Mouse (Mus musculus) testis, adult 2 months (tissue): ENCODE results near the gene Itpr3. TPM values are rescaled to one million over a fixed set of nuclear protein-coding genes. Genes with fewer than 3 reads are reported as not detected.

ENCODE experiments used
- H3K27ac ChIP-seq: fragments of 200-500 bp; 2 replicates; pipeline ENCODE4 v1.5.1; 2012; ENCODE audit warnings: low read depth, low read length; ENCODE audit not compliant: control insufficient read depth, insufficient read depth
- H3K27me3 ChIP-seq: fragments of 200-500 bp; 2 replicates; pipeline ENCODE4 v1.6.1; 2012; ENCODE audit warnings: mild to moderate bottlenecking, low read length, moderate library complexity; ENCODE audit not compliant: control insufficient read depth, insufficient read depth
- H3K36me3 ChIP-seq: fragments of 200-500 bp; 2 replicates; pipeline ENCODE4 v1.6.1; 2012; ENCODE audit warnings: mild to moderate bottlenecking, low read length; ENCODE audit not compliant: control insufficient read depth, insufficient read depth
- H3K4me1 ChIP-seq: fragments of 200-500 bp; 2 replicates; pipeline ENCODE4 v1.6.1; 2012; ENCODE audit warnings: low read length; ENCODE audit not compliant: control insufficient read depth, insufficient read depth
- H3K4me3 ChIP-seq: fragments of 200-500 bp; 2 replicates; pipeline ENCODE4 v1.5.1; 2012; ENCODE audit warnings: low read depth, mild to moderate bottlenecking, low read length, moderate library complexity, mixed read lengths; ENCODE audit not compliant: control insufficient read depth
- CTCF ChIP-seq: fragments of 200-500 bp; IDR thresholded peaks from 2 replicates; pipeline ENCODE4 v1.5.1; 2012; ENCODE audit warnings: low read depth, mild to moderate bottlenecking, inconsistent platforms, low read length, moderate library complexity; ENCODE audit not compliant: control insufficient read depth, insufficient read depth, insufficient replicate concordance
- POLR2A ChIP-seq: fragments of 200-500 bp; IDR thresholded peaks from 2 replicates; pipeline ENCODE4 v1.6.1; 2012; ENCODE audit warnings: low read depth, mild to moderate bottlenecking, inconsistent platforms, low read length, moderate library complexity; ENCODE audit not compliant: control insufficient read depth
- polyA plus RNA-seq: library from polyadenylated mRNA; depleted of rRNA; stranded (reverse); fragments of >200 nt; gene quantifications from 2 replicates; pipeline ENCODE4 v1.2.3, GENCODE M21; 2012

The Itpr3 gene
- polyA plus RNA-seq, 1 experiment: 32.7 TPM

GRCm38 (mm10) chr17:27021076-27021475 is 36.0 kb upstream of the Itpr3 start:
- Histone ChIP-seq H3K27ac (no peak overlapping the region), H3K36me3 (no peaks in the 10 kb centered on the region; the same call in none of the 2 replicates), H3K4me1 (peaks cover 13% of the 10 kb centered on the region), H3K4me3 (no peak overlapping the region), H3K27me3 (no peaks in the 10 kb centered on the region)
- TF ChIP-seq POLR2A: no peak
- TF ChIP-seq CTCF: no peak

GRCm38 (mm10) chr17:27021736-27022135 is 35.4 kb upstream of the Itpr3 start:
- no peaks in the 10 kb centered on the region for H3K27me3 ChIP-seq
- TF ChIP-seq POLR2A (no peak), CTCF (no peak)
- no peak overlapping the region for H3K4me3 ChIP-seq
- no peak overlapping the region for H3K27ac ChIP-seq
- H3K4me1 ChIP-seq: peaks cover 13% of the 10 kb centered on the region
- H3K36me3 ChIP-seq: no peaks in the 10 kb centered on the region; the same call in none of the 2 replicates

GRCm38 (mm10) chr17:27023342-27023741 is 33.8 kb upstream of the Itpr3 start:
- Histone ChIP-seq H3K4me1 (peaks cover 10% of the 10 kb centered on the region), H3K36me3 (no peaks in the 10 kb centered on the region; the same call in none of the 2 replicates), H3K4me3 (no peak overlapping the region), H3K27me3 (no peaks in the 10 kb centered on the region), H3K27ac (no peak overlapping the region)
- no peak for TF ChIP-seq POLR2A
- TF ChIP-seq CTCF: no peak

- Histone ChIP-seq H3K4me3 (no peak overlapping the region), H3K27ac (no peak overlapping the region), H3K4me1 (peaks cover 14% of the 10 kb centered on the region), H3K36me3 (no peaks in the 10 kb centered on the region; the same call in none of the 2 replicates), H3K27me3 (no peaks in the 10 kb centered on the region)
- TF ChIP-seq POLR2A (no peak), CTCF (no peak)
Observed at GRCm38 (mm10) chr17:27025326-27025902, 31.7 kb upstream of the Itpr3 start.

GRCm38 (mm10) chr17:27025951-27026350 is 31.2 kb upstream of the Itpr3 start:
- TF ChIP-seq CTCF (no peak), POLR2A (no peak)
- H3K27me3 ChIP-seq: no peaks in the 10 kb centered on the region
- no peak overlapping the region for H3K27ac ChIP-seq
- H3K4me1 ChIP-seq: peaks cover 14% of the 10 kb centered on the region
- H3K4me3 ChIP-seq: no peak overlapping the region
- no peaks in the 10 kb centered on the region; the same call in none of the 2 replicates for H3K36me3 ChIP-seq

- Histone ChIP-seq H3K27ac (peak overlapping the region; percentile 62), H3K36me3 (no peaks in the 10 kb centered on the region; the same call in none of the 2 replicates), H3K27me3 (no peaks in the 10 kb centered on the region), H3K4me1 (peaks cover 17% of the 10 kb centered on the region), H3K4me3 (peak overlapping the region; percentile 87)
- TF ChIP-seq CTCF: no peak
- TF ChIP-seq POLR2A: no peak
Observed at GRCm38 (mm10) chr17:27027460-27028283, 29.4 kb upstream of the Itpr3 start.

GRCm38 (mm10) chr17:27028284-27028795 is 28.8 kb upstream of the Itpr3 start:
- TF ChIP-seq CTCF (peak; percentile 42; the same call in 1 of the 2 replicates), POLR2A (peak; percentile 30; the same call in 1 of the 2 replicates)
- peak overlapping the region; percentile 87 for H3K4me3 ChIP-seq
- H3K4me1 ChIP-seq: peaks cover 18% of the 10 kb centered on the region
- H3K27me3 ChIP-seq: no peaks in the 10 kb centered on the region
- peak overlapping the region; percentile 73 for H3K27ac ChIP-seq
- no peaks in the 10 kb centered on the region; the same call in none of the 2 replicates for H3K36me3 ChIP-seq
